Mouse (Mus musculus) kidney, postnatal 25 days (tissue): ENCODE results near the gene Gm36210.

ENCODE experiments used
- DNase-seq, 2 experiments: peaks; one replicate each; pipeline ENCODE4 v3.0.0; 2021; ENCODE audit warnings: mixed read lengths in 2 of 2

Gm36210 gene

GRCm38 (mm10) chr7:4906466-4906950 is at the start of gene Gm36210:
Gm36210 (minus strand) TSS chr7:4906516.
- peak in 1 of 2 experiments; percentile 10 for DNase-seq

DNA sequence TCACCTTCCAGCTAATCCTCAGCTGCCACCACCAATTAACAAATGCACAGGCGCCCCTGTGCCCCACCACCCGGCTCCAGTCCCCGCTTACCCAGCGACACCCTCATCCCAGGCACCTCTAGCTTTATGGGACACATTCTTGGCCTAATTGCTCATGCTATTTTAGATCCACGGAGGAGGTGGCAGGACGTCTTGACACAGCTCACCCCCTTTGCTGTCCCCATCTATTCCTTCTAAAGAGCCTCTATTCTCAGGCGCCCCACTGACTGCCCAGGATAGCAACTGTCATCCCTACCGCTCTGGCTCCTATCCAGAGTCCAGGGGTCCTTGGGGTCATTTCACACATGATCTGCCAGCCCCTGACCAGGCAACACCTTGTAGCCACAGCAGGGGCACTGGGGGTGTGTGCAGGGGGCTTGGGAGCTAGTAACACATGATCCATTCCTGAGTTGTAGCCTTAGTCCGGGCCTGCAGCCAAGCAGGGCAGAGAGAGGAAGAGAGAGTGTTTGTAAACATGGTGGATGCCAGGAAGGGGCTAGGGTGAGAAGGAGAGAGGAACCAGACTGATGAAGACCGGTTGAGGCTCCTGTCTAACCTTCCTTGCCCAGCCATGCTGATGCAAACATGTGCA is 47.6 kb upstream of the Gm36210 start:
- DNase-seq = no peak

- DNase-seq = no peak
Measured at GRCm38 (mm10) chr7:4950561-4951342, 44.4 kb upstream of the Gm36210 start.

DNA sequence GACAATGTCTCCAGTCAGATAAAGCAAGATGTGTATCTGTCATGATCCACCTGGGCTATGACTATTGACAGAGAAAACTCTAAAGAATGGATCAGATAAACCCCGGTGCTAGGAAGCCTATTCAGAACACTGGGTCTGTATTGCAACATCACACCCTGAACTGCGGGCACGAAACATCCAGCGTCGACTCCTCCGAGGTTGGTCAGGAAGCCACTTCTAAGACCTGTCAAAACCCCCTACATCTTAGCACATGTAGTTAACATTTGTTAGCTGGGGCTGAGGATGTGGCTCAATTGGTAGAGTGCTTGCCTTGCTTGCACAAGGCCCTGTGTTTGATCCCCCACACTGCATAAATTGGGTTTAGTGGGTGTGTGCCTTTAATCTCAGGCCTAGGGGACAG is 42.1 kb upstream of the Gm36210 start:
- DNase-seq = no peak

DNA sequence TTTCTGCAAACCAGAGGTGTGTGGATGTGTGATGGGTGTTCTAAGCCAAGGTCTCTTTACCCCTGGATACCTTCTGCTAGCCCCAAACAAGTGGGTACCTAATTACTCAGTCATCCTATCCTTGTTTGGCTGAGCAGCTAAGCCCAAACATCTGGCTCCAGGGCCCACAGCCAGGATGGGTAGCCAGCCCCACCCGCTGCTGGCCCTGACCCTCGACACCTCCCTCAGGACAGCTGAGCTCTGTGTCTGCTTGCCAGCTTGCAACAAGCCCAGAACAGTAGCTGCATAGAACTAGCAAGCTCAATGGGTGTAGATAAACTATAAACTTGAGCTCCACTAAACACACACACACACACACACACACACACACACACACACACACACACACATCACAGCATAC is 41.5 kb upstream of the Gm36210 start:
- no peak for DNase-seq

DNA sequence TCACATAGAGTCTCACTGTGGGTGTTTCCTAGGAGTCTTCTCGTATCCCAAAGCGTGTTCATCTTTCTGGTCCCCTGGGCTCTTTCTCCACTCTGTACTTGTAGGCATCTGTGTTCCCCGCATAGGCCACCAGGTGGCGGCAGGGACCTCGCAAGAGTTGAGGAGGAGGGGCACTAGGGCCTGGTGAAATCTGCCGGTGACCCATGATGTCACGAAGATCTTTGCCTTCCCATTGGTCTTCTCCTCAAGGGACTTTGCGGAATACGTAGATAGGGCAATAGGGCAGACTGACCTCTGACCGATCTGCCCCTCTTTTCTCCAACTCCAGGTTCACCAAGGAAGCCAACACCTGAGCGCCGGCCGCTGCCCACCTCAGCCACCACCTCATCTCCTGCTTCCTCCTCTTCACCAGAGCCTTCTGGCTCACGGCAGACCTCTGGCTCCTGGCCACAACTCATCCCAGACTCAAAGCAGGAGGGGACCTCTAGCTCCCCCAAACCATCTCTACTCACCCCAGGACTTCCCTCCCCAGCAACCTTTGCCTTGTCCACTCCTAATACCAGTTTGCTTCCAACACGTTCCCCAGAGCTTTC is 37.0 kb upstream of the Gm36210 start:
- DNase-seq = peak; percentile 94 to 96

DNA sequence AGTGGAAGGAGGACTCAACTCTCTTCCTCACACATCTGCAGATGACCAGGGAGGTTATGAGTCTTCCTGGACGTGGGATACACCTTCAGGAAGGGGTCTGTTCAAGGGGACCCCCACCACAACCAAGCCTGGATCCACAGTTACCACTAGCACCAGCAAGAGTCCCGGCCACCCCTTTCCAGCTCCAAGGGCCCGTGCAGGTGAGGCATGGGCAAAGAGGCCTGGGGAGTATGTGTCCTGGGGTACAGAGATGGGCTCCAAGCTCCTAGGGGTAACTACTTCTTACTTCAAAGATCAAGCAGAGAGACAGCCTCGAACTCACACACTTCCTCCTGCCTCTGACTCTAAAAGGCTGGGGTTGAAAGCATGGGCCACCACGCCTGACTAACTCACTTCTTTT is 36.4 kb upstream of the Gm36210 start:
- no peak for DNase-seq

- peak; percentile 88 to 90 for DNase-seq
Measured at GRCm38 (mm10) chr7:4940068-4940479, 33.8 kb upstream of the Gm36210 start.

DNA sequence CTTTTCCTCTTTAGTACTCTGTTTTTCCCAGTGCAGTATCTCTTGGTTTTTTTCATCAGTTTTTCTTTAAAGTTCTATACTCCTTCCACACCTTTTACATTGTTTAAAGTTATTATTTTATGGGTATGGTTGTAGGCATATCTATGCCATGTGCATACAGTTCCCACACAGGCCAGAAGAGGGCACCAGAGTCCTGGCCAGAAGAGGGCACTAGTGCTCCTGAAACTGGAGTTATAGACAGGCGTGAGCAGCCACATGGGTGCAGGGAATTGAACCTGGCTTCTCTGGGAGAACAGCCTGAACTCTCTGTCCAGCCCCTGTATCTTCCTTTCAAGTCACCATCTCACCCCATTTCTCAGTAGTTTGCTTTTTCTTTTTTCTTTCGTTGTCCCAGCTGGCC is 32.1 kb upstream of the Gm36210 start:
- peak; percentile 67 to 87 for DNase-seq

GRCm38 (mm10) chr7:4937392-4937791 is 31.1 kb upstream of the Gm36210 start:
- no peak for DNase-seq

- no peak for DNase-seq
Measured at GRCm38 (mm10) chr7:4936832-4937231, 30.5 kb upstream of the Gm36210 start.

DNA sequence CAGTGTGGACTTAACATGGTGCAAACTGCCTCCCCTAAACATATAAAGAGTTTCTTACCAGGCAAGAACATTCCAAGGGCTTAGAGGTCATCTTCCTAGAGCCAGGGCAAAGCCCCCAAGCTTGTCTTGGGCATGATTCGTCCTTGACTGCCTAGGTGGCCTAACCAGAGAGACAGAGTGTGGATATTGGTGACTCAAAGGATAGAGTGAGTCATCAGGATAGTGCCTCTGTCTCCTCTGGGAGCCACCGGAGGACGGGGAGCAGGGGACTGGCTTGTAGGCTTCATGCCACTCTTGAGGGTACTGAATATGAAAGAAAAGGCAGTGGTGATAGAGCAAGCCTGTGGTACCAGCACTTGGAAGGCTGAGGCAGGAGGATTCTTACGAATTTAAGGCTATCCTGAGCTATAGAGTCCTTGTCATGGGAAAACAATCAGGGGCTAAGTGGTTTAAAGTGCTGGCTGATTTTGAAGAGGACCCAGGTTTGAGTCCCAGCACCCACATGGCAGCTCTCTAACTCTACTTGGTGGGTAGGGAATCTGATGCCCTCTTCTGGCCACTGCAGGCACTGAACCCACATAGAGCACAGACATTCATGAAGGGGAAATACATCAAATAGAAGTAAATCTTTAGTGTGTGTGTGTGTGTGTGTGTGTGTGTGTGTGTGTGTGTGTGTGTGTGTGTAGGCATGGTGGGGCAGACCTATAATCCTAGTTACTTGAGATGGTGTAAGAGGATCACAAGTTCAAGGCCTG is 28.0 kb upstream of the Gm36210 start:
- DNase-seq = no peak

DNA sequence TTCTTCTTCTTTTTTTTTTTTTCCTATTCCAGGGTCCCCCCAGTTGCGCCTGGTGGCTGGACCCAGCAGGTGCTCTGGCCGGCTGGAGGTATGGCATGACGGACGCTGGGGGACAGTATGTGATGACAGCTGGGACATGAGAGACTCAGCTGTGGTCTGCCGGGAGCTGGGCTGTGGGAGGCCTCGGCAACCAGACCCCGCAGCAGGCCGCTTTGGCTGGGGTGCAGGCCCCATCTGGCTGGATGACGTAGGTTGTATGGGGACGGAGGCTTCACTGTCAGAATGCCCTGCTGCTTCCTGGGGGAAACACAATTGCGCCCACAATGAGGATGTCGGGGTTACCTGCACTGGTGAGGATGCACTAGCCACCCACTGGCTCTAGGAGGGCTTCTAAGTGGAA is 26.8 kb upstream of the Gm36210 start:
- DNase-seq = no peak

- no peak for DNase-seq
Measured at GRCm38 (mm10) chr7:4928323-4928722, 22.0 kb upstream of the Gm36210 start.

DNA sequence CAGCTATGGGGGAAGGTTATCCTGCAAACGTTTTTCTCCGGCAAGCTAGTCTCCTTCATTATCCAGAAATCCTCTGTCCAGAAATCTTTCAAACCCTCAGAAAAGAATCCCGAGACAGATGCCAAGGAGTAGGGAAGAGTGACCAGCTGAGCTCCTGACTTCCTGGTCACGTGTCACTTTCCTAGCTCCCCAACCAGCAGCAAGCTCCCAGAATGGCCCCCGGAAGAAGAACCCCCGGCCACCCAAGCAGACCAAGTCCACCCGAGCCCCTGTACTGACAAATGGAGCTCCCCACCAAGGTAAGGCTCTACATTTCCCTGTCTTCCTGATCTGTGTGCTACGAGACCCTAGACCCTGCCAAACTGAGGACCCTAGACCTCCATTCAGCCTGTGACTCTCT is 21.4 kb upstream of the Gm36210 start:
- no peak for DNase-seq

- no peak for DNase-seq
Measured at GRCm38 (mm10) chr7:4926849-4927248, 20.5 kb upstream of the Gm36210 start.

- DNase-seq = peak in 1 of 2 experiments; percentile 56
Measured at GRCm38 (mm10) chr7:4925441-4926381, 19.4 kb upstream of the Gm36210 start, which contains the start of gene Ssc5d. Ssc5d (plus strand) TSS chr7:4925785.

DNA sequence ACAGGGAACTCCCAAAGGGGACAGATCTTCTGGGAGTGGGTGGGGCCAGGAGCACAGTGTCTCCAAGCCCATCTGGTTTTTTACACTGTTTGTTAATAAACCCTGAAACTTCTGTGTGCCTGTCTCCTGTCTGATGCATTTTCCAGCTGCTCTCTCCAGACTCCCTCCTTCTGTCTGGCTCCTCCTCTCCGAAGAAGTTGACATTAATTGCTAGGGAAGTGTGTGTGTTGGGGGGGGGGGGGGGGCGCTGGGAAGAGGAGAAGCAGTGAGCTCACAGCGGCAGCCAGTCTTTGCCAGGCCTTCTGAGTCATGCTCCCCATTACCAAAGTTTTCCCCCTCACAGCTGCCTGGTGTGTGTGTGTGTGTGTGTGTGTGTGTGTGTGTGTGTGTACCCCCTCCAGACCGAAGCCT is 18.6 kb upstream of the Gm36210 start:
- no peak for DNase-seq

DNA sequence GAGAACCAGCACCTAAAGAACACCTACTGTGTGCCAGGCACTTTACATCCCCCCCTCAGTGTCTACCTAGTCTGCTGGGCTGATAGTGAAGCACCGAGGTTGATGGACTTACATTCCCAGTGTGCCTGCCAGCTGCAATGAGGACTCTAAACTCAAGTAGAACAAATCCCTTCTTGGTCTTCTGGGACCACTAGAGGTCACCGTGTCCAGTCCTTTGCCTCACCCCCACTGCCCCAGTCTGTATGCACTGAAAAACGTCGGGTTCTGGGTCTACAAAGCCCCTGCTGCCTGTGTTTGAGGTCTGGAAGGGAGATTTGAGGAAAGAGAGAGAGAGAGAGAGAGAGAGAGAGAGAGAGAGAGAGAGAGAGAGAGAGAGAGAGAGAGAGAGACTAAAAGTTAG is 18.2 kb upstream of the Gm36210 start:
- no peak for DNase-seq

GRCm38 (mm10) chr7:4923586-4924364 is 17.5 kb upstream of the Gm36210 start:
- DNase-seq = peak; percentile 51 to 76
